Mouse (Mus musculus): ENCODE data around the gene Spint1.

GRCm38 (mm10) chr2:119249592-119250061, 12.5 kb downstream of the Spint1 start:
- no peak for TF ChIP-seq POLR2A (IDR thresholded peaks at IDR 0.05; ENCODE audit: control insufficient read depth, low read depth, low read length)
- no peak for TF ChIP-seq CTCF (IDR thresholded peaks at IDR 0.05; ENCODE audit: control insufficient read depth, insufficient read depth, insufficient replicate concordance, low read depth, low read length)
